Mouse (Mus musculus) E14TG2a.4 (cell line): ENCODE data around the gene Trp53bp2.

Experiments used
- CTCF ChIP-seq: conservative IDR thresholded peaks from 2 replicates; pipeline ENCODE4 v1.5.1; 2014; ENCODE audit warnings: low read length
- NANOG ChIP-seq: IDR thresholded peaks from 2 replicates; pipeline ENCODE4 v1.6.1; 2014; ENCODE audit warnings: borderline replicate concordance, low read length, mixed read lengths
- POU5F1 ChIP-seq: IDR thresholded peaks from 2 replicates; pipeline ENCODE4 v1.6.1; 2014; ENCODE audit warnings: low read length, borderline replicate concordance

GRCm38 (mm10) chr1:182376826-182377225, 32.1 kb upstream of the Trp53bp2 start:
- no peak for TF ChIP-seq CTCF
- no peak for TF ChIP-seq POU5F1
- TF ChIP-seq NANOG, result no peak
